9 mouse cellular contexts compared by ENCODE assay signal in the genomic region with DNA sequence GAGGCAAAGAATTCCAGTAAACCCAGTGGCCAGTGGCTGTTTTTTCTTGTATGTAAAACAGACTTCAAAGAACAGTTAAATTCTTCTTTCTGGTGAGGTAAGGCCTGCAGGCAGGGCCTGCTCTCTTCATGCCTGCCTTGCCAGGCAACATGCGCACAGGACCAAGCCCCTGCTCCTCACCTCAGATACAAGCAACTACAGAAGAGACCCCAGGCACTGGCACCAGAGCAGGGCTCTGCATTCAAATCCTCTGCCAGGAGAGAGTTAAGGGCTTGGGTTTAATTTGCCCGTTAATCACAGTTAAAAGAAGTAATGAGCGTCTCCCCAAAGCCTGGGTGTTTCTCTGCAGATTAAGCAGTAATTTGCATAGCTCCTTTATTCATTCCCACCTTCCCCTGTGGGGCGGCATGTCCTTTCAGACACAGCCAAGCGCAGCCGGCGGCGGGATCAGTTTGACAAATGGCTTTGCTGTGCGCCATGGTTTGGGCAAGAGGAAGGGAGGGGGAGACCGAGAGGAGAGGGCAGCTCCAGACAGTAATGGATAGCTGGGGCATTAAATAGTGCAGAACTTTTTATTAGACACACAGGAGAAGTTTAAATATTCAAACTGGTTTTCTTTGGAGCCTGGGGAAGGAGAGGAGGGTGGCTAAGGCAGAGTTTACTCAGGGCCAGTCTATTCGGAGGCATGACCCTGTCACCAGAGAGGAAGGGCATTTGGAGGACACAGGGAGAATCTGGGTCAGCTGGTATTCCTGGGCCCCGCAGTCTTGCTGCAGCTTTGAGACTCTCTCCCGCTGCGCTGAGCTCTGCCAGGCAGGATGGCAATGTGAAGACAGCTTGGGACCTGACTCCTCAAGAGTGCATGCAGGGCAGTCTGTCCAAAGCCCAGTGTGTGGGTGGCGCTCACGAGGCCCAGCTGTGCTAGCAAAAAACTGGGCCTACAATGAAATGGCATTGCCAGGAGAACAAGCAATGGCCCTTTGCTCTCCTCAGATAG. TPM values are rescaled to one million over a fixed set of nuclear protein-coding genes. Genes with fewer than 3 reads are reported as not detected.
DNase-seq lines count a peak whose midpoint lies in the region; ATAC-seq and TF ChIP-seq lines count a peak whose summit lies in the region.
"Had no signal": no experiment of that assay in that cellular context is flagged by ENCODE, and none has a peak within 500 bp of the region (broad histone marks: within the 10 kb centered on the region; RNA-seq: fewer than 3 reads in every experiment).

No protein-coding gene starts in this region.

- H3K27me3 ChIP-seq in lung, embryonic 16.5 days (ENCODE audit: control insufficient read depth, insufficient read depth, low read depth, low read length), result no peaks in the 10 kb centered on the region
- no peaks in the 10 kb centered on the region for H3K27me3 ChIP-seq in hindbrain, embryonic 10.5 days (ENCODE audit: insufficient read depth, poor library complexity, severe bottlenecking)
- no peaks in the 10 kb centered on the region for H3K27me3 ChIP-seq in midbrain, embryonic 14.5 days (ENCODE audit: control insufficient read depth, insufficient read depth, low read length)

- 0 out of 2 replicates have a peak, but pooled peaks cover 2% of the 10 kb centered on the region for H3K36me3 ChIP-seq in lung, embryonic 16.5 days (ENCODE audit: control insufficient read depth, insufficient read depth, low read length)
- peaks cover 22% of the 10 kb centered on the region for H3K36me3 ChIP-seq in hindbrain, embryonic 10.5 days
- peaks cover 8% of the 10 kb centered on the region for H3K36me3 ChIP-seq in midbrain, embryonic 14.5 days (ENCODE audit: control insufficient read depth, insufficient read depth, low read length)

- TF ChIP-seq POLR2A in lung, adult 2 months (IDR thresholded peaks at IDR 0.05; ENCODE audit: borderline replicate concordance, extremely low read depth, low read depth, low read length), result no peak

- TF ChIP-seq CTCF in lung, adult 2 months (IDR thresholded peaks at IDR 0.05; ENCODE audit: insufficient read depth, low read length), result no peak

- peak; percentile 36 for DNase-seq in adrenal gland, postnatal 10 days
- DNase-seq in adrenal gland, adult 18-20 months (ENCODE audit: low spot score in 2 of 2), result no peak
- no peak for DNase-seq in lung, adult 2 months
- peak; percentile 85 for DNase-seq in hindbrain, embryonic 10.5 days (ENCODE audit: low spot score)
- peak; percentile 86 for DNase-seq in midbrain, embryonic 14.5 days
- no peak for DNase-seq in spleen, adult 12 weeks (ENCODE audit: low spot score)
- DNase-seq in urinary bladder, adult 18-20 months (ENCODE audit: low spot score in 2 of 2), result no peak

- 0 out of 2 replicates have a peak overlapping the region, but pooled peaks have one; percentile 34 for H3K27ac ChIP-seq in lung, embryonic 16.5 days (ENCODE audit: low read length)
- peak overlapping the region; percentile 93 for H3K27ac ChIP-seq in hindbrain, embryonic 10.5 days
- peak overlapping the region; percentile 81 for H3K27ac ChIP-seq in midbrain, embryonic 14.5 days (replicated peaks; ENCODE audit: low read depth, low read length)
- H3K27ac ChIP-seq: liver, embryonic 14.5 days had no signal

- ATAC-seq in lung, embryonic 16.5 days (ENCODE audit: low read depth), result no peak
- peak; percentile 74 for ATAC-seq in midbrain, embryonic 14.5 days (ENCODE audit: low FRiP score, low TSS enrichment)

- no peak overlapping the region for H3K4me3 ChIP-seq in lung, embryonic 16.5 days (ENCODE audit: low read length)
- H3K4me3 ChIP-seq in lung, adult 2 months (replicated peaks; ENCODE audit: extremely low read depth, low read depth, low read length), result no peak overlapping the region
- H3K4me3 ChIP-seq in hindbrain, embryonic 10.5 days, result peak overlapping the region; percentile 29
- no peak overlapping the region for H3K4me3 ChIP-seq in midbrain, embryonic 14.5 days (replicated peaks; ENCODE audit: low read depth, low read length)

- no peak overlapping the region for H3K4me2 ChIP-seq in lung, embryonic 16.5 days (ENCODE audit: low read depth, low read length)
- H3K4me2 ChIP-seq in midbrain, embryonic 14.5 days (ENCODE audit: low read length), result no peak overlapping the region

- H3K4me1 ChIP-seq in lung, embryonic 16.5 days (replicated peaks; ENCODE audit: control insufficient read depth, insufficient read depth, low read length), result peaks cover 13% of the 10 kb centered on the region
- H3K4me1 ChIP-seq in lung, adult 2 months (ENCODE audit: control insufficient read depth, insufficient read depth, low read length), result peaks cover 2% of the 10 kb centered on the region; the same call in 1 of the 2 replicates
- peaks cover 94% of the 10 kb centered on the region for H3K4me1 ChIP-seq in hindbrain, embryonic 10.5 days (replicated peaks)
- peaks cover 73% of the 10 kb centered on the region for H3K4me1 ChIP-seq in midbrain, embryonic 14.5 days (ENCODE audit: control insufficient read depth, insufficient read depth, low read length)

- WGBS in lung, embryonic 16.5 days, result 21% methylated on average over 16 of the region's 16 CpGs
- 42% methylated on average over 16 of the region's 16 CpGs for WGBS in lung, adult 2 months
- 10% methylated on average over 16 of the region's 16 CpGs for WGBS in hindbrain, embryonic 10.5 days
- 4% methylated on average over 16 of the region's 16 CpGs for WGBS in midbrain, embryonic 14.5 days

- H3K9ac ChIP-seq in lung, embryonic 16.5 days (ENCODE audit: low read length), result no peak overlapping the region; the same call in 1 of the 2 replicates
- no peak overlapping the region for H3K9ac ChIP-seq in midbrain, embryonic 14.5 days (replicated peaks; ENCODE audit: low read length)
- H3K9ac ChIP-seq: liver, embryonic 14.5 days had no signal

- H3K9me3 ChIP-seq in lung, embryonic 16.5 days (ENCODE audit: control insufficient read depth, low read length), result no peaks in the 10 kb centered on the region
- H3K9me3 ChIP-seq in hindbrain, embryonic 10.5 days, result no peaks in the 10 kb centered on the region
- H3K9me3 ChIP-seq in midbrain, embryonic 14.5 days (ENCODE audit: control insufficient read depth, low read length), result no peaks in the 10 kb centered on the region

RNA-seq across cellular contexts. Expression of gene Cdk5rap3, which starts 13.4 kb away (rescaled TPM):
- total RNA-seq in adrenal gland, postnatal 10 days (2021), result 10 to 100 TPM; 54.1 to 54.9 TPM
- total RNA-seq in adrenal gland, adult 18-20 months (2021), result 10 to 100 TPM; 44.6 to 45.4 TPM
- polyA plus RNA-seq in lung, embryonic 16.5 days (2015; fragmentation: Nextera tagmentation; extraction: Ambion mirVana), result 67.5 and 70.6 TPM in 2 replicates
- 25.4 and 30.1 TPM in 2 replicates for polyA plus RNA-seq in lung, adult 2 months (2012; rRNA removed)
- 112 and 124 TPM in 2 replicates for polyA plus RNA-seq in hindbrain, embryonic 10.5 days (2016; fragmentation: Nextera tagmentation; extraction: Ambion mirVana)
- polyA plus RNA-seq in midbrain, embryonic 14.5 days (2014; fragmentation: Nextera tagmentation; extraction: Ambion mirVana), result 85.2 and 90.2 TPM in 2 replicates

RNA-seq across cellular contexts. Expression of gene Prr15l, which starts 25.0 kb away (rescaled TPM):
- total RNA-seq in adrenal gland, postnatal 10 days (2021), result under 1 TPM; 0.24 to 0.66 TPM
- total RNA-seq in adrenal gland, adult 18-20 months (2021), result under 1 TPM; 0.23 to 0.90 TPM
- polyA plus RNA-seq in lung, embryonic 16.5 days (2015; fragmentation: Nextera tagmentation; extraction: Ambion mirVana), result 50.5 and 60.2 TPM in 2 replicates
- 56.2 and 69.8 TPM in 2 replicates for polyA plus RNA-seq in lung, adult 2 months (2012; rRNA removed)
- polyA plus RNA-seq in hindbrain, embryonic 10.5 days (2016; fragmentation: Nextera tagmentation; extraction: Ambion mirVana), result 0.37 and 0.75 TPM in 2 replicates
- polyA plus RNA-seq in midbrain, embryonic 14.5 days (2014; fragmentation: Nextera tagmentation; extraction: Ambion mirVana), result 0.16 and 0.24 TPM in 2 replicates

RNA-seq across cellular contexts. Expression of gene Pnpo, which starts 40.8 kb away (rescaled TPM):
- 10 to 100 TPM; 29.1 to 32.5 TPM for total RNA-seq in adrenal gland, postnatal 10 days (2021)
- 10 to 100 TPM; 28.4 to 36.6 TPM for total RNA-seq in adrenal gland, adult 18-20 months (2021)
- polyA plus RNA-seq in lung, embryonic 16.5 days (2015; fragmentation: Nextera tagmentation; extraction: Ambion mirVana), result 28.1 and 35.4 TPM in 2 replicates
- 20.7 and 24.0 TPM in 2 replicates for polyA plus RNA-seq in lung, adult 2 months (2012; rRNA removed)
- 31.4 and 36.4 TPM in 2 replicates for polyA plus RNA-seq in hindbrain, embryonic 10.5 days (2016; fragmentation: Nextera tagmentation; extraction: Ambion mirVana)
- 18.9 and 20.9 TPM in 2 replicates for polyA plus RNA-seq in midbrain, embryonic 14.5 days (2014; fragmentation: Nextera tagmentation; extraction: Ambion mirVana)

RNA-seq across cellular contexts. Expression of gene Copz2, which starts 53.3 kb away (rescaled TPM):
- total RNA-seq in adrenal gland, postnatal 10 days (2021), result 10 to 100 TPM; 45.5 to 50.3 TPM
- total RNA-seq in adrenal gland, adult 18-20 months (2021), result 10 to 100 TPM; 56.5 to 60.6 TPM
- polyA plus RNA-seq in lung, embryonic 16.5 days (2015; fragmentation: Nextera tagmentation; extraction: Ambion mirVana), result 131 and 135 TPM in 2 replicates
- polyA plus RNA-seq in lung, adult 2 months (2012; rRNA removed), result 39.7 and 44.8 TPM in 2 replicates
- 42.9 and 44.2 TPM in 2 replicates for polyA plus RNA-seq in hindbrain, embryonic 10.5 days (2016; fragmentation: Nextera tagmentation; extraction: Ambion mirVana)
- 6.5 and 16.0 TPM in 2 replicates for polyA plus RNA-seq in midbrain, embryonic 14.5 days (2014; fragmentation: Nextera tagmentation; extraction: Ambion mirVana)

Comparison
In these comparisons a context has a peak if more than half of its experiments do, and no peak if none do; other contexts are left out.
1. DNase-seq: peak in adrenal gland, postnatal 10 days (single experiment), hindbrain, embryonic 10.5 days (single experiment) and midbrain, embryonic 14.5 days (single experiment); none in adrenal gland, adult 18-20 months (0 of 2), lung, adult 2 months (single experiment), spleen, adult 12 weeks (single experiment) and urinary bladder, adult 18-20 months (0 of 2).
2. H3K27ac ChIP-seq: peak in every context shown above with its lines; median percentile 93 in hindbrain, embryonic 10.5 days; 81 in midbrain, embryonic 14.5 days; 34 in lung, embryonic 16.5 days.
3. RNA of gene Prr15l, which starts 25.0 kb away (polyA plus RNA-seq): 56.2 to 69.8 TPM in lung, adult 2 months and 50.5 to 60.2 TPM in lung, embryonic 16.5 days; 0.37 to 0.75 TPM in hindbrain, embryonic 10.5 days and 0.16 to 0.24 TPM in midbrain, embryonic 14.5 days; every median in the first group is over 10 times any median in the second.